Mouse (Mus musculus): ENCODE results near the gene Arhgef12. TPM values are rescaled to one million over a fixed set of nuclear protein-coding genes. Genes with fewer than 3 reads are reported as not detected.
"Not testable (repeated sequence)": the region's sequence is repeated elsewhere in the genome, so short reads cannot be mapped to it uniquely, and the experiment has no call there.

Gene Arhgef12
- total RNA-seq (2021) = 137 and 142 TPM in 2 replicates
- long read RNA-seq, full-length matches to known transcripts = 1 of 29 reads
- long read RNA-seq, partial matches to known transcripts = 9 of 29 reads
- long read RNA-seq, other reads (novel, unspliced or antisense) = 19 of 29 reads

DNA sequence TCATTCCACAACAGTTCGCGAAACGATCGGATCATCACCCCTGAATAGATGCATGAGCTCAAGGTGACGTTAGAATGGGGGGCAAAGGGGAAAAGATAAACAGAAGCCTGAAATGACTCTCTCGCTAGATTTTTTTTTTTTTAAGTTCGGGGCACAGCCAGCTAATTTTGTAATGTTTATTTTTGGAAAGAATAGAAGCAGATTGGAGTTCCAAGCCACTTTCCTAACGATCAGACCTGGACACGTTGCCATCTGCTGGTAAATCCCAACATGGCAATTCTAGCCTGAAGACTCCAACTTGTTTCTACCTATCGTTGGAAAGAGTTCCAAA is at the start of gene Arhgef12:
Arhgef12 (minus strand) TSS at position 53 of the 331 bp plus-strand sequence.
- DNase-seq = peak; percentile 35

DNA sequence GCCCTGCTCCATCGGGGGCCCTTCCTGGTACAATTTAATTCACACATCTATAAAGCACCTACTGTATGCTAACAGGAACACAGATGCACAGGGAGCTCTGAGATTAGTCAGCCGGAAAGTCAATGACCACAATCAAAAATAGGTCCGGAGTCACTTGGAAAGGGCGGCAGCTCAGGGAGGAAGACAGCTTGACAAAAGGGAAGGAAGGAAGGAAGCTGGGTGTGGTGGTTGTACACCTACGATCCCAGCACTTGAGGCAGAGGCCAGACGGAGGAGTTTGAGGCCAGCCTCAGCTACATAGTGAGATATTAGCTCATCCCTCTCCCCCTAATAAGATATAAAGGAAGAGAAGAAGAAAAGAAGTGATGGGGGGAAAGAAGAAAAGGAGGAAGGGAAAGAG is 48.9 kb upstream of the Arhgef12 start:
- no peak for DNase-seq

DNA sequence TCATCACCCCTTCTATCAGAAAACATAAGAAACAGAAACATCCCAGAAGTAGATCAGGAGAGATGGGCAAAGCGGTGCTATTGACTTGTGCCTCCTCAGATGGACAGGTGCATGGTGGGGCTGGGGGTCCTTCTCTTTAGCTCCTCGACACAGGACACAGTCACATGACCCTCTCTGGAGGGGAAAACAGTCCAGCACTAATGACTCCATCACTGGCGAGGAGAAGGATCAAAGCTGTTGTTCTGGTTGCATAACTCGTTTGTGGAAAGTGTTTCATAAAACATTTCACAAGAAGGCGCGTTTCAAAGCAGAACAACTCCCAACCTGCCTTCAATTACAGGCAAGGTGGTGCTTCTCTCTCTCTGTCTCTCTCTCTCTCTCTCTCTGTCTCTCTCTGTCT is 44.7 kb upstream of the Arhgef12 start:
- DNase-seq = no peak

- no peak for DNase-seq
Measured at GRCm38 (mm10) chr9:43150957-43151356, 43.9 kb upstream of the Arhgef12 start.

DNA sequence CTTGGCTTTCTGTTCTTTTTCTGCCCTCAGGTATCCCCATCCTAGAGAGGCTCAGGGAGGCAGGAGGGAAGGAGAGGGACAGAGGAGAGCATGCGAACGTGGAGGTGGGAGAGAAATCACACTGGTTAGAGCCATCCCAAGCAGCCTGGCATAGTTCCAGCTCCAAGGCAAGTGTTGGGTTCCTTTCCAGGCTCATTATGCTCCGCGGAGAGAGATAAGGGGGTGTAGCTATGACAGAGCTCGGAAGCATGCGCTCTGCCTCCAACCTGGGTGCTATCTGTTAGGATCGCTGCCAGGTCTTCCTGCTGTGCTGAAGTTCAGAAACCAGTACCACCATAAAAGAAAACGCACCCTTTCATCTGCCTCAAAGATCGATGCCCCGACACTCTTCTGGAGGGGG is 43.0 kb upstream of the Arhgef12 start:
- no peak for DNase-seq

DNA sequence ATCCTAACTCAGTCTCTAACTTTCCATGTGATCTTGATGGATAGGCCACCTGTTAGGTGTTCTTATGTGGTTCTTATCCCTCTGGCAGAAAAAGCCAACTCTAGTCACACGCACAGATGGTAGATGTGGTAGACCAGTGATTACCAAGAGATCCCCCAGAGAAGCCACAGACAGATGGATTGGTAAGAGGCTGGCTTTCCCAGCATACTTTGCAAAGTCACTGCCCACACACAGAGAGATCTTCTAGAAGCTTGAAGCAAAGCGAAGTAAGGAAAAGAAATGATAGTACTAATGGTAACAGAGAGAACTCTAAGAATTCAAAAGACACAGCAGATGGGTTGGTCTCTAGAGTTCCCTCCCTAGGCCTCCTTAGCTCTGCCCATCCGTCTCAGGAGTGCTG is 42.5 kb upstream of the Arhgef12 start:
- no peak for DNase-seq

GRCm38 (mm10) chr9:43145196-43145595 is 38.2 kb upstream of the Arhgef12 start:
- no peak for DNase-seq

DNA sequence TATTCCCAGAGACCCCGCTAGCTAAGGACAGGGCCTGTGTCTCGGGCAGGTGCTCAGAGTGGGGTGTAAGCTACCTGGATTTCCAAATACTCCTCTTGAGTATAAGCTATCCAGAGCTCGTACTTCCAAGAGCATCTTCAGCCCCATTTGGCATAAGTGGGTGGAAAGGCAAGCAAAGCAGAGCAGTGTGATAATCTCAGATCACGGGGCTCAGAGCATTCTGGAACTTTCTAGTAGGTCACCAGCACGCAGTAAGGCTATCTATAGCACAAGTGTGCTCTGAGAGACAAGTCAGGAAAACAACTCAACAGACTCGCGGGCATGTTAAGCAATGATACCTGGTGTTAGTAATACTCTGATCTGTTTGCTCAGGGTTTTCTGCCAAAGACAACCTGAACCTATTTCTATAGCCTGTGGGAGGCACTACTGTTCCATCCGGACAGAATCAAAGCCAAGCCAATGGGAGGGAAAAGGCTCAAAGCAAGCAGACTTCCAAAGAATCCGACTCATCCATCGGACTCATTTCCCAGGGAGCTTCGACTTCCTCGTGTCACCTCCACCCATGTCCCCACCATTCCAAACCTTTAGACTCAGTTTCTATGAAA is 37.3 kb upstream of the Arhgef12 start:
- DNase-seq = no peak

- peak; percentile 70 for DNase-seq
Measured at GRCm38 (mm10) chr9:43141839-43142238, 34.8 kb upstream of the Arhgef12 start.

- DNase-seq = no peak
Measured at GRCm38 (mm10) chr9:43133525-43133924, 26.5 kb upstream of the Arhgef12 start.

GRCm38 (mm10) chr9:43132380-43132779 is 25.3 kb upstream of the Arhgef12 start:
- DNase-seq = no peak

DNA sequence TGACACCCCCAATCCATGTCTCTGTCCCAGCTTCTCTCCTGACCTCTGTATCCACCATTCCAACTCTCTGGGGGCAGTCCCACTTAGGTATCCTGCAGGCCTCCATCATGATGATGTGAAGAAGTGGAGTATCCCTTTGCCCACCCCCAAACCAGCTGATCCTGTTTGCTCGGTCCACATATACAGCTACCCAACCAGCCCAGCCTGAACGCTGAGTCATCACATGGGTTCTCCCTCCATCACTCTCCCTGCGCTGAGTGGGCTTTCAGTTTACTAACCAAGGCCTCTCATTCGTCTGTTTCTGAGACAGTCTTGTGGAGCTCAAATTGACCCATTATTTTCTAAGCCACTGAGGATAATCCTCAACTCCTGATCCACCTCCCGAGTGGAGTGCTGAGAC is 24.9 kb upstream of the Arhgef12 start:
- DNase-seq = no peak

DNA sequence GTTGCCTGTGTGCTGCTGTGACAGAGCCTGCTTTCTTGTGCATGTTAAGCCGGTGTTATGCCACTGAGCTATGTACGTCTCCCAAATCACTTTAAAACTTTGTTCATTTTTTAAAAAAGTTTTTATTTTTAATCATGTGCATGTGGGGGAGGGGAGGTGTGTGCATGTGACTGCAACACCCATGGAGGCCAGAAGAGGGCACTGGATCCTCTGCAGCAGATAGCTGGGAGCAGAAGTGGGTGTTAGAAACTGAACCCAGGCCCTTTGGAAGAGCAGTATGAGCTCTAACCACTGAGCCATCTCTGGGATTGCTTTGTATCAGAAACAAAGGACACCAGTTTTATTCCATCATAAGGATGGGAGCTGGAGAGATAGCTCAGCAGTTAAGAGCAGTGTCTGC is 23.6 kb upstream of the Arhgef12 start:
- DNase-seq = no peak

DNA sequence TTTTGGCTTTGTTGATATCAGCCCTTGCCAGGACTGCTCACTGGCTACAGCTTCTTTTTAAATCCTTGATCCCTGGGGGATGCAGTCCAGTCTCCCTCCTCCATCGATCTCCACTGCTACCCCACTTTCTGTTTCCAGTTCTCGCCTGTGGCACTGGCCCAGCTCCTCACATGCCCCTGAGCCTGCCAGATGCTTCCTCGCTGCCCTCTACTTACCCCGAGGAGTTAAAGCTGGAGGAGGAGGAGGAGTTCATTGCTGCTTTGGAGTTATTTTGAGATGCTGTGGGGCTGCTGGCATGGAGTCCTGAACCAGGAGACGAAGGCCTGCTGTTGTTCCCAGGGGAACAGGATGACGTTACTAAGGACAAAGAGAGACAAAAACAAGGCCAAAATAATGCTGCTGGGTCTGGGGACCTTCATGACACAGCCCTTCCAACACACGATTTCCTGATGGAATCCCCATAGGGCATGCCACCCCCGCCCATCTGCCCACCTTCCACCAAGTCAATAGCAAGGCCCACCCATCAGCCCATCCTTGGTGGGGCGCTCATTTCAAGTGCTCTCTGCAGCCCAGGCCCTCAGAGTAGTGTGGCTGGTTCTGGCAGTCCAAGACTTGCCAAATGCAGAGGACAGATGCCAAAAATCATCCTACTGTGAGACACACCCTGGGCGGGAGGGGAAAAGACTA is 20.2 kb upstream of the Arhgef12 start:
- peak; percentile 19 for DNase-seq

DNA sequence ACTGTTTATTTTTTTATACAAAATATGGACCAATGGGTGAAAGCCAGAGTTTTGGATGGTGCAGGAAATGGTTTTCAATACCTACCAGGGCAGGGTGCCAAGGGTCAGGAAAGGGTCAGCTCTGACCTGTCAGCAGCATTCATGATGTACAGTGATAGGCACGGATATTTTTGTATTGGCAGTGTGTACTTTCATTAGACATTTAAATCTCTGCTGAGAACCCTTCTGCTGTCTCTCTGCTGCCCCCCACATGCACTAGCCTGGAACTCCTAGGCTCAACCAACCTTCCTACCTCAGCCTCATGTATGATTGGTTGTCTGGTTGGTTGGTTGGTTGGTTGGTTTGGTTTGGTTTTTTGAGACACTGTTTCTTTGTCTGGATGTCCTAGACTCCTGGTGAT is 15.3 kb upstream of the Arhgef12 start:
- DNase-seq = no peak

DNA sequence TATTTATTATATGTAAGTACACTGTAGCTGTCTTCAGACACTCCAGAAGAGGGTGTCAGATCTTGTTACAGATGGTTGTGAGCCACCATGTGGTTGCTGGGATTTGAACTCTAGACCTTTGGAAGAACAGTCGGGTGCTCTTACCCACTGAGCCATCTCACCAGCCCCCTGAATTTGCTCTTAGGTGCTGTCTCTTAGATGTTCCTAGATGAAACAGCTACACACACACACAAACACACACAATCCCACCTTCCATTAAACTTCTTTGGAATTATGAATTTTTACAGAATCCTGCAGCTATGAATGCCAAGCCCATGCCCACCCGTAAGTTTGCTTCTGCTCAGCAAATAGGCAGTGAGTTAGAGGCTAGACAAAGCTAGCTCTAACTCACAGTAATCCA is 14.9 kb upstream of the Arhgef12 start:
- DNase-seq = not testable (repeated sequence)

- no peak for DNase-seq
Measured at GRCm38 (mm10) chr9:43116997-43117336, 9.9 kb upstream of the Arhgef12 start.

DNA sequence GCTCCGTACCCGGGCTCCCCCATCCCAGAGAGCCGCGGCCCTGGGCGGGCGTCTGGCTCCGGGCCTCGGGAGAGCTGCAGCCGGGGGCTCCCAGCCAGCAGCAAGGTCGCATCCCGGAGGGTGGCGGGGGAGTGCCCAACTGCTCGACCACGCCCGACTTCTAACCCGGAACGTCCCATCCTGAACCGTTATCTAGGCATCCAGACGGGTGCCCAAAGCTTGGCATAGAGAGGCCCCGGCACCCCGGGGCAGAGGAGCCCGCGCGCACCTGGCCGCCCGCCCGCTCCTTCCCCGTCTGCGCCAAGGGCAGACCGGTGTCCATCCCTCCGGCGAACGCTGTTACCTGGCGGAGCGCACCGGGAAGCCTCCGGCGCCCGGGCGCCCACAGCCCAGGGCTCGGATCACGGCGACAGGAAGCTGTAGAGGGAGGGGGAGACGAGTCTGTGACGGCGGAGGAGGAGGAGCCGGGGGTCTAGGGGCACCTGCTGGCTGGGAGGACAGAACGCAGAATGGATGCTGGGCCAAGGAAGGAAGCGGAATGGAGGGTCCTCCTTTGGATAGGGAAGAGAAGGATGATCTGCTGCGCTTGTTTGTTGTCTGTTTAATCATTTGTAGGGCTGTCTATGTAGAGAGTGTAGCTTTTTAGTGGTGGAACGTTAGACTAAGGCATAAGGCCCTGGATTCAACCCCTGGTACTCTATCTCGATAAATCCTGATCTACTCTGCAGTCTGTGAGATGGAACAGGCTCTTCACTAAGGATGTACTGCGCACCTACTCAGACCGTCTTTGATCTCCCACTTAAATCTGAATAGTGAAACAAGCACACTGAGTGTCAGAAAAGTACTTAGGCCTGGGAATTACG is 9.3 kb upstream of the Arhgef12 start, which contains the start of gene Tmem136:
Tmem136 (minus strand) TSS at position 437 of the 863 bp plus-strand sequence.
- peak; percentile 58 for DNase-seq

DNA sequence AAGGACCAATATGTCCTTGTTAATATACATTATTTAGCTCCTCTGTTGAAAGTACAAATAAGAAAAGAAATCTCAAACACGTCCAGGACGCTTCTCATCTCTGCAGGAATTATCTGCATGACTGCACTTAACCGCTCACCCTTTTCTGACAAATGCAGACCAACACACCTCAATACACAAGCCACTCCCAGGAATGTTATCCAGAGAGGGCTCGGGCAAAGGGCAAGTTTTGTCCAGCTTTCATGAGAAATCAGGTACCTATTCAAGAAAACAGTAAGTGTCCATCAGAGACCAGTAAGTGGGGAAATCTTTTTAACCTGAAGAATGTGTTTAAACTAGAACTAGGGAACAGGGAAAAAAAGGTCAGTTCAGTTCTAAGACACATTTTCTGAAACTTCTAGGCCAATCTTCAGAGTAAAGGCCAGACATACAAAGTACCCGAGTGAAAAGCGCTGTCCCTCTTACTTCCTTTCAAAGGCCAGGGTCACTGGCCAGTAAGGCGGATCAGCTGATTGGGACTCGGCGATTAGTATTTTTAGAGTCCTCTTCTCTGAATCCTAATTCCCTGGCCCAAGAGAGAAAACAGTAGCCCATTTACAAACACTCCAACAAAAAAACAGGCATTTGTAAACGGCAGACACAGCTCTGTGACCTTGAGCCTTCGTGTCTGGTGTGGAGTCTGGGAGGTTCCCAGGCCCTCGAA is 8.5 kb upstream of the Arhgef12 start:
- DNase-seq = no peak

- no peak for DNase-seq
Measured at GRCm38 (mm10) chr9:43114833-43115232, 7.8 kb upstream of the Arhgef12 start.

DNA sequence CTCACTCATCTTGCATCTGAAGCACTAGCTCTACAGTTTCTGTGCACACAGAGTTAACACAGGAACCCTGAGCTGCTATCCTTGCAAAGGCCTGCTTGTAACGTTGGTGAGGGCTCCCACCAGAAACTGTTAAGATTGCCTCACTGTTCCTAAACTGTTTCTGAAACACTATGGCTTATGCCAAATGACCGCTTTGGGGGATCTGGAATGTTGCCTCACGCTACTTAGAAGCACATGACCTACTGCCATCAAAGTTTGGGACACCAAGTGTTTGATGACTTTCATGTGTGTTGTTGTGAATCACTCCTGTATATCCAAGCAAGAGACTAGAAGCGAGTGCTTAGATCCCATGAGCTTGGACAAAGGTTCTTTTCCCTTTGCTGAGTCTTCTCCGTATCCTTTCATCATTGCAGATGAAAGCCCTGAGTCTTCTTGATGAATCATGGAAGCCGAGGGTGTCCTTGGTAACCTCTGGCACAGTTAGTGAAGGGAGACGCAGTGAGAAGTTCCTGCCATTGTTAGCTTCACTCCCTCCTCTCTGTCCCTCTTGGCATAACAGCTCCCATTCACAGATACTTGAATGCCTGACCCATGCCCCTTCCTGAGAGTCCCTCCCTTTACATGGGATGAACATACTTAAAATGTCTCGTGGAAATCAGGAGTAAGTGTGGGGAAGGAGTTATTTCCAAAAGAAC is 3.4 kb upstream of the Arhgef12 start:
- no peak for DNase-seq

GRCm38 (mm10) chr9:43109125-43109524 is 2.1 kb upstream of the Arhgef12 start:
- no peak for DNase-seq
